Mouse (Mus musculus) hindbrain, embryonic 10.5 days (tissue): ENCODE data around the gene Myom1. TPM values are rescaled to one million over a fixed set of nuclear protein-coding genes. Genes with fewer than 3 reads are reported as not detected.

Experiments
- DNase-seq: peaks from one replicate; pipeline ENCODE4 v3.0.0-alpha.2; 2017; ENCODE audit warnings: low spot score
- H3K27ac ChIP-seq: fragments of 300-500 bp; sonication (generic); 2 replicates; pipeline ENCODE4 v1.5.1; 2016; ENCODE audit warnings: mild to moderate bottlenecking, moderate library complexity
- H3K27me3 ChIP-seq: fragments of 300-500 bp; sonication (generic); 2 replicates; pipeline ENCODE4 v1.6.1; 2016; ENCODE audit warnings: mild to moderate bottlenecking; ENCODE audit not compliant: poor library complexity, insufficient read depth, severe bottlenecking
- H3K36me3 ChIP-seq: fragments of 300-500 bp; sonication (generic); 2 replicates; pipeline ENCODE4 v1.6.1; 2016; ENCODE audit warnings: mild to moderate bottlenecking, moderate library complexity
- H3K4me1 ChIP-seq: fragments of 300-500 bp; sonication (generic); replicated peaks from 2 replicates; pipeline ENCODE4 v1.6.1; 2016; ENCODE audit warnings: mild to moderate bottlenecking
- H3K4me3 ChIP-seq: fragments of 300-500 bp; sonication (generic); 2 replicates; pipeline ENCODE4 v1.5.1; 2016; ENCODE audit warnings: mild to moderate bottlenecking, moderate library complexity
- H3K9me3 ChIP-seq: fragments of 300-500 bp; sonication (generic); 2 replicates; pipeline ENCODE4 v1.6.1; 2016; ENCODE audit warnings: mild to moderate bottlenecking, moderate library complexity
- WGBS: fragments of 180-500 bp; shearing (Covaris S2); methylation state at CpG from one replicate; pipeline ENCODE4 v1.1.7; 2016; 5-methylcytosine and 5-hydroxymethylcytosine counted together
- polyA plus RNA-seq: library from polyadenylated mRNA; unstranded; fragments of >200 nt; fragmentation: Nextera tagmentation; extraction: Ambion mirVana; gene quantifications from 2 replicates; pipeline ENCODE4 v1.2.1, GENCODE M21; 2016

Gene Myom1
- polyA plus RNA-seq, 1 experiment from 2014 or later: 0.99 TPM

- Histone ChIP-seq H3K4me3 (no peak overlapping the region), H3K9me3 (no peaks in the 10 kb centered on the region), H3K4me1 (no peaks in the 10 kb centered on the region; the same call in 1 of the 2 replicates), H3K36me3 (no peaks in the 10 kb centered on the region), H3K27ac (no peak overlapping the region), H3K27me3 (no peaks in the 10 kb centered on the region)
- DNase-seq: no peak
- 93% methylated on average over 3 of the region's 3 CpGs for WGBS
Observed at GRCm38 (mm10) chr17:71027186-71027585, 24.8 kb downstream of the Myom1 start.

GRCm38 (mm10) chr17:71032719-71033118 is 30.3 kb downstream of the Myom1 start:
- no peaks in the 10 kb centered on the region for H3K27me3 ChIP-seq
- H3K36me3 ChIP-seq: no peaks in the 10 kb centered on the region
- WGBS: 86% methylated on average over 10 of the region's 10 CpGs
- no peaks in the 10 kb centered on the region for H3K4me1 ChIP-seq
- H3K9me3 ChIP-seq: no peaks in the 10 kb centered on the region
- H3K4me3 ChIP-seq: no peak overlapping the region
- no peak overlapping the region for H3K27ac ChIP-seq
- DNase-seq: no peak

GRCm38 (mm10) chr17:71034472-71034871 is 32.0 kb downstream of the Myom1 start:
- no peak for DNase-seq
- 90% methylated on average over 5 of the region's 5 CpGs for WGBS
- Histone ChIP-seq H3K27ac (no peak overlapping the region), H3K27me3 (no peaks in the 10 kb centered on the region), H3K36me3 (no peaks in the 10 kb centered on the region), H3K4me3 (no peak overlapping the region), H3K9me3 (no peaks in the 10 kb centered on the region), H3K4me1 (peaks cover 7% of the 10 kb centered on the region; the same call in 1 of the 2 replicates)

GRCm38 (mm10) chr17:71037188-71037587 is 34.8 kb downstream of the Myom1 start:
- Histone ChIP-seq H3K9me3 (no peaks in the 10 kb centered on the region), H3K4me3 (no peak overlapping the region), H3K27me3 (no peaks in the 10 kb centered on the region), H3K36me3 (no peaks in the 10 kb centered on the region), H3K4me1 (peaks cover 20% of the 10 kb centered on the region), H3K27ac (no peak overlapping the region)
- 90% methylated on average over 7 of the region's 7 CpGs for WGBS
- no peak for DNase-seq

- Histone ChIP-seq H3K27me3 (no peaks in the 10 kb centered on the region), H3K9me3 (no peaks in the 10 kb centered on the region), H3K4me1 (peaks cover 20% of the 10 kb centered on the region), H3K36me3 (no peaks in the 10 kb centered on the region), H3K27ac (no peak overlapping the region), H3K4me3 (no peak overlapping the region)
- DNase-seq: peak; percentile 6
- 73% methylated on average over 5 of the region's 5 CpGs for WGBS
Observed at GRCm38 (mm10) chr17:71038812-71039211, 36.4 kb downstream of the Myom1 start.

DNA sequence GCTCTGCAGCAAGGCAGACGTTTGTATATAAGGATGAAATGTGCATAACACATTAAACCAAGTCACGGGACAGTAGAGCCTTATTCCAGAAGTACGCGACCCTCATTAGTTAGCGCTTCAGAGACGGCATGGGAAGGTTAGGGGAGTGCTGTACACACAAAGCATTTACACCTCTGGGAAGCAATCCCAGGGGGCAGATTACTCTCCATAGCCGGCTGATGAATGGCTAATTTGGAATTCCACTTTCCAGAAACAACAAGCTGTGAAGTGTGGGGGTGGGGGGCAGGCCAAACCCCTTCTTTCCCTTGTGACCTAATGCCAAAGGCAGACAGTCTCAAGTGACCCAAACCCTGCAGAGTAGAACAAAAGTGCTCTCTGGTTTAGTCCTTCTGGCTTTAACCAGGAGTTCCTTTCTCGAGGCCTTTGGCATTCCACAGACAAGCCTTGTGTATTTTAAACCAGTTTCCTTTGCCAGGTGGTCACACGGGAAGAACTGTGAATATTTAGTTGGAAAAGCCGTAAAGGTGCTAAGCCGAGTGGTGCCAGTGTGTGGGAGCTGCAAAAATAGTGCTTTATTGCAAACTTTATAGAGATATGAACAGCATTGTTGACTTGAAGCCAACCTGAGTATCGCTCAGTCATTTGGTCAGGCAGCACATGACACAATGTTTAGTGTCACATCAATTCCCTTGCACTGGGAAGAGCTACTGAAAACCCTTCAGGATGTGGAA is 37.6 kb downstream of the Myom1 start:
- no peaks in the 10 kb centered on the region for H3K27me3 ChIP-seq
- H3K4me1 ChIP-seq: peaks cover 20% of the 10 kb centered on the region
- no peak overlapping the region for H3K27ac ChIP-seq
- WGBS: 25% methylated on average over 12 of the region's 12 CpGs
- peak; percentile 38 for DNase-seq
- no peak overlapping the region for H3K4me3 ChIP-seq
- H3K36me3 ChIP-seq: no peaks in the 10 kb centered on the region
- no peaks in the 10 kb centered on the region for H3K9me3 ChIP-seq

DNA sequence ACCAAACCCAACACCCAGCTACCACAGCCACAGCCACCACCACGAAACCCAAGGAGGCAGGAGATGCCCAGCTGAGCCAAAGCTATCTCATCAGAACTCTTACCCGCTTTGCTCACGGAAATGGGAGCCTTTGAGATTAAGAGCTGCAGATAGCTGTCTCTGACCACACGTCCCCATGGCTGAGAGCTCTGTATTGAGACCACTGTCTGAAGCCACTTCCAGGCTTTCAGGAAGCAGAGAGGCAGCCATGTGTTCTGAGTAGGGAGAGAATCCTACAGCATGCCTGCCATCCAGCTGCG is 38.1 kb downstream of the Myom1 start:
- H3K4me3 ChIP-seq: no peak overlapping the region
- no peak for DNase-seq
- H3K9me3 ChIP-seq: no peaks in the 10 kb centered on the region
- 73% methylated on average over 5 of the region's 5 CpGs for WGBS
- H3K27me3 ChIP-seq: no peaks in the 10 kb centered on the region
- H3K27ac ChIP-seq: no peak overlapping the region
- peaks cover 20% of the 10 kb centered on the region for H3K4me1 ChIP-seq
- no peaks in the 10 kb centered on the region for H3K36me3 ChIP-seq

- no peaks in the 10 kb centered on the region for H3K36me3 ChIP-seq
- 81% methylated on average over 1 of the region's 1 CpGs for WGBS
- no peak overlapping the region for H3K4me3 ChIP-seq
- no peaks in the 10 kb centered on the region for H3K9me3 ChIP-seq
- no peaks in the 10 kb centered on the region for H3K27me3 ChIP-seq
- DNase-seq: no peak
- no peak overlapping the region for H3K27ac ChIP-seq
- peaks cover 20% of the 10 kb centered on the region for H3K4me1 ChIP-seq
Observed at GRCm38 (mm10) chr17:71042645-71043044, 40.2 kb downstream of the Myom1 start.

GRCm38 (mm10) chr17:71045591-71045990 is 43.2 kb downstream of the Myom1 start:
- Histone ChIP-seq H3K9me3 (no peaks in the 10 kb centered on the region), H3K27me3 (no peaks in the 10 kb centered on the region), H3K4me1 (peaks cover 2% of the 10 kb centered on the region), H3K36me3 (no peaks in the 10 kb centered on the region), H3K4me3 (no peak overlapping the region), H3K27ac (no peak overlapping the region)
- DNase-seq: no peak
- WGBS: 89% methylated on average over 9 of the region's 9 CpGs

DNA sequence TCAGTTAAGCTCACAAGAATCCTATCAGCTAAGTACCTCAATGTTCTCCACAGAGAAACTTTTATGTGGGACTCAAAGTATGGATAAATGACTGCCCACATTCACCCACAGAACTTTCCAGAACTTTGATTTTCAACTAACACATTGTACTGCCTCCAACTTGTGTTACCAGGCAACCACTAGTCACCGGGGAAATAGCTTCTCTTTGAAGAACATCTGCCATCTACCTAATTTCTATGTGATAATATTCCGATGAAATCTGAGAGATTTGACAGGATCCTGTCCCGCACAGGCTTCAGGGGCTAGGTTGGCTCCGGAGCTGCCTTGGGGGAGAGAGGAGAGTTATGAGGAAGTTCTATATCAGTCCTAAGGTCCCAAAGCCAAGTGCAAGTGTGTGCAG is 44.4 kb downstream of the Myom1 start:
- H3K36me3 ChIP-seq: no peaks in the 10 kb centered on the region
- H3K4me3 ChIP-seq: no peak overlapping the region
- WGBS: 89% methylated on average over 4 of the region's 4 CpGs
- no peaks in the 10 kb centered on the region for H3K9me3 ChIP-seq
- H3K4me1 ChIP-seq: no peaks in the 10 kb centered on the region
- H3K27ac ChIP-seq: no peak overlapping the region
- no peak for DNase-seq
- no peaks in the 10 kb centered on the region for H3K27me3 ChIP-seq

- no peak overlapping the region for H3K27ac ChIP-seq
- WGBS: 88% methylated on average over 8 of the region's 8 CpGs
- H3K4me3 ChIP-seq: no peak overlapping the region
- H3K9me3 ChIP-seq: no peaks in the 10 kb centered on the region
- H3K36me3 ChIP-seq: no peaks in the 10 kb centered on the region
- no peaks in the 10 kb centered on the region for H3K27me3 ChIP-seq
- peaks cover 6% of the 10 kb centered on the region; the same call in 1 of the 2 replicates for H3K4me1 ChIP-seq
- no peak for DNase-seq
Observed at GRCm38 (mm10) chr17:71049292-71049691, 46.9 kb downstream of the Myom1 start.

DNA sequence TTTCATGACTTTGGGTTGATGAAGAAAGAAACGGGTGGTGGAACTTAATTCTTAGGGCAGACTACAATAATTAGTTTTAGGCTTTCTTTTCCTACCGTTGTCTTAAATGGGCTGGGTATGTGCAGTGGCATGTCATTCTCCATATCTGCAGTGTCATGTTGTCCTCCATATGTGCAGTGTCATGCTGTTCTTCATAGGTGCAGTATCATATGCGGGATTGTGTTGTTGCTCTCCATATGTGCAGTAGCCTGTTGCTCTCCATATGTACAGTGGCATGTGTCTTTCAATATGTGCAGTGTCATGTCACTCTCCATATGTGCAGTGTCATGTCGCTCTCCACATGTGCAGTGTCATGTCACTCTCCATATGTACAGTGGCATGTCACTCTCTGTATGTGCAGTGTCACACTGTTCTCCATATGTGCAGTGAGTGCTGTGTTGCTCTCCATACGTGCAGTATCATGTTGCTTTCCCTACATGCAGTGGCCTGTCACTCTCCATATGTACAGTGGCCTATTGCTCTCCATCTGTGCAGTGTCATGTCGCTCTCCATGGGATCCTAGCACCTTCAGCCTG is 50.8 kb downstream of the Myom1 start:
- peaks cover 12% of the 10 kb centered on the region; the same call in 1 of the 2 replicates for H3K4me1 ChIP-seq
- no peak overlapping the region for H3K4me3 ChIP-seq
- no peaks in the 10 kb centered on the region for H3K27me3 ChIP-seq
- no peaks in the 10 kb centered on the region for H3K9me3 ChIP-seq
- no peak overlapping the region for H3K27ac ChIP-seq
- WGBS: 85% methylated on average over 6 of the region's 6 CpGs
- DNase-seq: no peak
- no peaks in the 10 kb centered on the region for H3K36me3 ChIP-seq

DNA sequence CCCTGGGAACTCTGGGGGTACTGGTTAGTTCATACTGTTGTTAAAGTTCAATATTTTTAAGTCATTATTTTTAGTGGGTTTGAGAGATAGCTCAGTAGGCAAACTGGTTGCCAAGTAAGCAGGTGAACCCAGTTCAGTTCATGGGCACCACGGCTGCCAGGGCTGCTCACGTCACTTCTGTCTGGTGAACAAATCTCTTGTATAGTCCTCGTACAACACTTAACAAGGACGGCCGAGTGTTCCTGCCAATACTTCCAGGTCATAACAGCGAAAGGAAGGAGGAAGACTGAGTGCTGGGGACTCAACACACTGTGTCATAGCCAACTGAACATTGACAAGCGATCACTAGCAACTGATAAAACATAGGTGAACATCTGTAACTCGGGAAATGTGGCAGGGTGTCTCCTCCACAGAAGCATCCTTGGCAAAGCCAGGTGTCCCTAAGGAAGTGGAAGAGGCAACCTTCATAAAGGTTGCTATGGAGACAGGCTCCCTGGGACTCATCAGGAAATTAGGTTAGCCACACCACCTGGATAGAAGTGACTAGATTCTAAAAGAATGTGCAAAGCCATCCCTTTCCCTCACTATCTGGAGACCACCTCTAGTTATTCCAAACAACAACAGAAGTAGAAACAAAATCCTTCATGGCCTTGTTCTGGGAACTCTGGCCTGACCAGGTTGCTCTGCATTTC is 52.9 kb downstream of the Myom1 start:
- WGBS: 87% methylated on average over 8 of the region's 8 CpGs
- DNase-seq: no peak
- H3K9me3 ChIP-seq: no peaks in the 10 kb centered on the region
- no peaks in the 10 kb centered on the region for H3K27me3 ChIP-seq
- H3K27ac ChIP-seq: no peak overlapping the region
- H3K4me1 ChIP-seq: peaks cover 12% of the 10 kb centered on the region; the same call in 1 of the 2 replicates
- no peak overlapping the region for H3K4me3 ChIP-seq
- H3K36me3 ChIP-seq: no peaks in the 10 kb centered on the region
